Mouse (Mus musculus) CD4-positive, CD25-positive, alpha-beta regulatory T cell, adult 4 months (primary cell): ENCODE results near the gene Idh2. TPM values are rescaled to one million over a fixed set of nuclear protein-coding genes. Genes with fewer than 3 reads are reported as not detected.
"Not testable (repeated sequence)": the region's sequence is repeated elsewhere in the genome, so short reads cannot be mapped to it uniquely, and the experiment has no call there.

Source experiments
- ATAC-seq: one replicate; pipeline ENCODE4 v1.8.0; 2017
- polyA plus RNA-seq, 2 experiments: library from polyadenylated mRNA; unstranded; fragments of 100-300 nt; shearing (Covaris generic); gene quantifications; one replicate each; pipeline ENCODE4 v1.2.1; 2017

Gene Idh2
- polyA plus RNA-seq, 2 experiments from 2014 or later = 22.4 to 23.9 TPM

- ATAC-seq = no peak
Measured at GRCm38 (mm10) chr7:80058405-80059063, 56.7 kb downstream of the Idh2 start.

DNA sequence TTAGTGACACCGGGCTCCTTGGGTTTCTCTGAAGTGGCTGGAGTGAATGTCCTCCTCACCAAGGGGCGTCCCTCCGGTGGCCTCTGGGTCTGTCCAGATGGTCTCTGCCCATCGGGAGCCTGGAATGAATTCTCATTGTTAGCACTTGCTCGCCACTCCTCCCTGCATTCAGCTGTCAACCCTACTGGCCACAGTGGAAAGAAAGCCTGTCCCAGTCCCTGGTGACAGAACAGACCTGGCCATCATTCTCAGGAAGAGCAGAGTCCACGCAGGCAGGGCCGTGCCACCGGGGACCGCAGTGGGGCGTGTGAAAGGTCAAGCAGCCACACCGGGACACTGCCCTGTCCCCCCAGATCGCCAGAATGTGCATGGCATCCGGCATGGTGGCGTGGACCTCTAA, 57.4 kb downstream of the Idh2 start:
- ATAC-seq = no peak

GRCm38 (mm10) chr7:80057002-80057691, 58.0 kb downstream of the Idh2 start:
- no peak for ATAC-seq

DNA sequence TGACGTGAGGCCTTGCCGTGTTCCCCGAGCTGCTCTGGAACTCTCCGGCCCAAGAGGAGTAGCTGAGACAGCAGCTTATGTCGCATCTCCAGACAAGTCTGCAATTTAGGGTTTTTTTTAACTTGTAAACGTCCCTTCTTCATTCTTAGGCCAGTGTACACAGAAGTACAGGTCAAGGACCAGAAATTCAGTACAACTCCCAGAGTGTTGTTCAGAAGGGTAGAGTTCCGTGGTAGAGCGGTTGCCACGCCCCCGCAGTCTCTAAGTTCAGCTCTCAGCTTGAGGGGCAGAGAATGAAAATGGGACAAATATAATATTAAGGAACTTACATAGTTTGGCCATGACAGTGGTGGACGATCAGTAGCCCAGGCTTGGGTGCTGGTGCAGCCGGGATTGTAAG, 59.4 kb downstream of the Idh2 start:
- no peak for ATAC-seq

GRCm38 (mm10) chr7:80053147-80053546, 62.0 kb downstream of the Idh2 start:
- ATAC-seq = no peak

GRCm38 (mm10) chr7:80052261-80052660, 62.9 kb downstream of the Idh2 start:
- ATAC-seq = no peak

DNA sequence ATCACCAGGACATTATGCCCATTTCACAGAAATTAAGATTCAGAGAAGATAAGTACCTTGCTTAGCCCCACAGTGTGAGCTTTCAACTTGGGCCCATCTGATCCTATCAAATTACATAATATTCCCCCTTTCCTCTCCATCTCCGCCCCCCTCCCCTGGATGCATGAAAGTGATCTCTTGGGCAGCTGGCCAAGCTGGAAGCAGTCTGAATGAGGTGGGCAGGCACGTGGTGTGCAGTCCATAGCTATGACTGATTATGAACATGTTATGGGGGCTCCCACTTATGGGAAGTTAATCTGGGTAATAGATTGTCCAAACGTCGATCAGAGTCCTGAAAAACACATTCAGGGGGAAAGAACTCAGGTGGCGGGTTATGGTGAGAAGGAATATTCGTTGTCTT, 63.4 kb downstream of the Idh2 start:
- ATAC-seq = no peak

- ATAC-seq = not testable (repeated sequence)
Measured at GRCm38 (mm10) chr7:80050382-80050781, 64.8 kb downstream of the Idh2 start.

DNA sequence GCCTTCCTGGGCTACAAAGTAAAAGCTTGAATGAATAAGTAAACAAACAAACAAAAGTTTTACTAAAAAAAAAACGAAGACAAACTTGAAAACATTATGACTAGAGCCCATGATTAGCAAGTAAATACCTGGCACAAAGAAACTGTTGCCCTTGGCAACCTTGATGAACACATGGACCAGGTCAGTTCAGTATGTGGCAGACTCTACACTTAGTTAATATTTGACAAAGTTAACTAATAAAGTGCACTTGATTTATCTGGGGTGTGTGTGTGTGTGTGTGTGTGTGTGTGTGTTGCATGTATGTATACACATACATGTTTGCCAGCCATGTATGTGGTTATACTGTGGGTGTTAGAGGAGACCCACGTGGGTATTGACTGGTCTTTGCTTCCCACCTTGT, 65.4 kb downstream of the Idh2 start:
- no peak for ATAC-seq

- ATAC-seq = no peak
Measured at GRCm38 (mm10) chr7:80047041-80047440, 68.2 kb downstream of the Idh2 start.

Other genes starting within 250 kb of the Idh2 start
- gene Ap3s2, start 194.7 kb downstream of the Idh2 start, polyA plus RNA-seq = 10 to 100 TPM; 31.8 to 32.9 TPM
- gene Arpin, start 180.0 kb downstream of the Idh2 start, polyA plus RNA-seq = not detected
- gene Zfp710, start 90.6 kb downstream of the Idh2 start, polyA plus RNA-seq = 1 to 10 TPM; 4.1 to 7.0 TPM
- 10 to 100 TPM; 19.2 to 26.0 TPM for gene Sema4b, start 71.4 kb upstream of the Idh2 start, polyA plus RNA-seq
- gene Cib1, start 117.4 kb upstream of the Idh2 start, polyA plus RNA-seq = 10 to 100 TPM; 86.5 to 98.1 TPM
- 10 to 100 TPM in 1 of 2 experiments, 1 to 10 TPM in 1; 8.4 to 11.4 TPM for gene Gdpgp1, start 117.5 kb upstream of the Idh2 start, polyA plus RNA-seq
- gene Ttll13, start 131.0 kb upstream of the Idh2 start, polyA plus RNA-seq = under 1 TPM in 1 of 2 experiments, not detected in 1; 0.94 TPM
- gene Ngrn, start 145.8 kb upstream of the Idh2 start, polyA plus RNA-seq = 10 to 100 TPM; 28.9 to 34.0 TPM
- gene Vps33b, start 154.3 kb upstream of the Idh2 start, polyA plus RNA-seq = 10 to 100 TPM; 28.9 to 44.3 TPM
- gene Prc1, start 179.1 kb upstream of the Idh2 start, polyA plus RNA-seq = 10 to 100 TPM; 16.9 to 30.3 TPM
- 1 to 10 TPM; 6.0 to 6.1 TPM for gene Rccd1, start 209.1 kb upstream of the Idh2 start, polyA plus RNA-seq
- gene Unc45a, start 225.6 kb upstream of the Idh2 start, polyA plus RNA-seq = 10 to 100 TPM; 38.1 to 79.1 TPM
- 1 to 10 TPM; 6.9 to 7.2 TPM for gene Hddc3, start 227.7 kb upstream of the Idh2 start, polyA plus RNA-seq